Mouse (Mus musculus) ES-E14 (cell line): ENCODE measurements at regions not wholly inside any gene's neighbourhood (a gene's known extent, or its start where the extent isn't known, plus 50 kb on each side); places are given as distances from the start of the nearest gene placed in this dataset.

Experiments
- CHD2 ChIP-seq: IDR thresholded peaks from 2 replicates; pipeline ENCODE4 v1.6.1; 2014; ENCODE audit warnings: mild to moderate bottlenecking, low read depth, low read length, inconsistent platforms
- HCFC1 ChIP-seq: IDR thresholded peaks from 2 replicates; pipeline ENCODE4 v1.6.1; 2012; ENCODE audit warnings: low read length, inconsistent platforms, borderline replicate concordance; ENCODE audit not compliant: insufficient read depth

DNA sequence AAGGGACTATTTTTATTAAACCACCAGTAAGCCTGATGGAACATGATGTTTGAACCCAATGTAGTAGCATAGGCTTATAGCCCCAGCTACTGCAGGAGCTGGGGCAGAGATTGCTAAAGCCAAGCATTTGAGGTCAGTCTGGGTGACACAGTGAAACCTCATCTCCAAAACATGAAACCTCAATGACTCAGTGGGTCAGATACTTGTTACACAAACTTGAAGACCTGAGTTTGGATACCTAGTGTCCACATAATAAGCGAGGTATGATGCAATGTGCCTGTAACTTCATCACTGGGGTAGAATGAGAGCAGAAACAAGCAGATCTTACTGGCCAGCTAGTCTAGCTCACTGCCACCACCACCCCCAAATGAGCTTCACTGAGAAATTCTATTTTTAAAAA, 2162.1 kb downstream of the Gm37988 start:
- TF ChIP-seq CHD2 (no peak), HCFC1 (no peak)
